30 mouse cellular contexts compared by ENCODE assay signal in genomic region chr5:62867003-62867402, GRCm38 (mm10). TPM values are rescaled to one million over a fixed set of nuclear protein-coding genes. Genes with fewer than 3 reads are reported as not detected.
DNase-seq lines count a peak whose midpoint lies in the region; ATAC-seq and TF ChIP-seq lines count a peak whose summit lies in the region.
"Had no signal": no experiment of that assay in that cellular context is flagged by ENCODE, and none has a peak within 500 bp of the region (broad histone marks: within the 10 kb centered on the region; RNA-seq: fewer than 3 reads in every experiment).

No protein-coding gene starts in this region.

- no peaks in the 10 kb centered on the region for H3K27me3 ChIP-seq in kidney, postnatal 0 days (ENCODE audit: insufficient read depth, low read length)
- no peaks in the 10 kb centered on the region for H3K27me3 ChIP-seq in kidney, adult 2 months (replicated peaks; ENCODE audit: control insufficient read depth, insufficient read depth, low read length)
- no peaks in the 10 kb centered on the region for H3K27me3 ChIP-seq in splenic B cell, adult 2 months (ENCODE audit: control insufficient read depth, insufficient read depth, low read length, poor library complexity, severe bottlenecking)
- H3K27me3 ChIP-seq: embryonic facial prominence, embryonic 12.5 days; forebrain, embryonic 12.5 days; forebrain, embryonic 15.5 days; heart, embryonic 12.5 days; heart, embryonic 15.5 days; hindbrain, embryonic 13.5 days had no signal

- ATAC-seq in kidney, postnatal 0 days (replicated peaks; ENCODE audit: low FRiP score, low read depth) = no peak
- ATAC-seq in activated CD4-positive, CD25-positive, alpha-beta regulatory T cell, adult 4 months = peak; percentile 63
- ATAC-seq: forebrain, embryonic 15.5 days; hindbrain, embryonic 16.5 days had no signal

- no peaks in the 10 kb centered on the region for H3K36me3 ChIP-seq in kidney, postnatal 0 days (ENCODE audit: insufficient read depth, low read length)
- no peaks in the 10 kb centered on the region for H3K36me3 ChIP-seq in kidney, adult 2 months (ENCODE audit: control insufficient read depth, insufficient read depth, low read length)
- H3K36me3 ChIP-seq in splenic B cell, adult 2 months (ENCODE audit: control insufficient read depth, insufficient read depth, low read length, poor library complexity, severe bottlenecking) = no peaks in the 10 kb centered on the region
- H3K36me3 ChIP-seq: embryonic facial prominence, embryonic 12.5 days; forebrain, embryonic 12.5 days; forebrain, embryonic 15.5 days; heart, embryonic 12.5 days; heart, embryonic 15.5 days; hindbrain, embryonic 10.5 days; hindbrain, embryonic 13.5 days had no signal

- H3K4me1 ChIP-seq in kidney, postnatal 0 days (replicated peaks; ENCODE audit: insufficient read depth, low read length) = no peaks in the 10 kb centered on the region
- H3K4me1 ChIP-seq in kidney, adult 2 months (ENCODE audit: control insufficient read depth, insufficient read depth, low read length) = no peaks in the 10 kb centered on the region
- H3K4me1 ChIP-seq: embryonic facial prominence, embryonic 12.5 days; forebrain, embryonic 12.5 days; forebrain, embryonic 15.5 days; heart, embryonic 12.5 days; heart, embryonic 15.5 days; hindbrain, embryonic 10.5 days; hindbrain, embryonic 13.5 days had no signal

- H3K27ac ChIP-seq in kidney, postnatal 0 days = no peak overlapping the region
- no peak overlapping the region for H3K27ac ChIP-seq in kidney, adult 2 months (ENCODE audit: insufficient read depth, low read depth, low read length)
- H3K27ac ChIP-seq: embryonic facial prominence, embryonic 12.5 days; forebrain, embryonic 12.5 days; forebrain, embryonic 15.5 days; heart, embryonic 15.5 days; hindbrain, embryonic 10.5 days; hindbrain, embryonic 13.5 days had no signal

- peak; percentile 2 for DNase-seq in kidney, postnatal 0 days (ENCODE audit: low spot score)
- no peak for DNase-seq in kidney, adult 2 months
- DNase-seq in CD4-positive, CD25-positive, alpha-beta regulatory T cell, adult 2 months (ENCODE audit: low read depth, low spot score) = peak; percentile 21
- peak; percentile 20 for DNase-seq in splenic B cell, adult 2 months (ENCODE audit: low read depth, low spot score)
- DNase-seq in layer of hippocampus, postnatal 10 days (ENCODE audit: low spot score in 2 of 2) = no peak
- DNase-seq in yolk sac, embryonic 10.5 days (ENCODE audit: low spot score) = no peak
- DNase-seq: adrenal gland, postnatal 10 days; adrenal gland, postnatal 36 days; B cell, adult 2 months; cerebellum, adult 18-20 months; cerebellum, adult 9-10 months; cerebellum, postnatal 14 days; gastrocnemius, postnatal 25 days; heart, adult 18-20 months; heart, postnatal 10 days; heart, postnatal 36 days had no signal

- H3K9me3 ChIP-seq in kidney, postnatal 0 days (replicated peaks; ENCODE audit: low read length) = no peaks in the 10 kb centered on the region
- H3K9me3 ChIP-seq: embryonic facial prominence, embryonic 12.5 days; forebrain, embryonic 12.5 days; forebrain, embryonic 15.5 days; heart, embryonic 15.5 days; hindbrain, embryonic 10.5 days; hindbrain, embryonic 13.5 days had no signal

- H3K9ac ChIP-seq in kidney, postnatal 0 days (ENCODE audit: low read depth, low read length) = no peak overlapping the region
- H3K9ac ChIP-seq: embryonic facial prominence, embryonic 12.5 days; forebrain, embryonic 12.5 days; forebrain, embryonic 15.5 days; heart, embryonic 12.5 days; heart, embryonic 15.5 days; hindbrain, embryonic 13.5 days had no signal

- no peak for TF ChIP-seq CTCF in kidney, postnatal 0 days (IDR thresholded peaks at IDR 0.05; ENCODE audit: low read depth)
- no peak for TF ChIP-seq CTCF in kidney, adult 2 months (conservative IDR thresholded peaks at IDR 0.05; ENCODE audit: insufficient read depth, insufficient read length, low read depth, low read length)

- H3K4me2 ChIP-seq in kidney, postnatal 0 days (ENCODE audit: low read length) = no peak overlapping the region
- H3K4me2 ChIP-seq: embryonic facial prominence, embryonic 12.5 days; forebrain, embryonic 12.5 days; forebrain, embryonic 15.5 days; heart, embryonic 12.5 days; heart, embryonic 15.5 days; hindbrain, embryonic 13.5 days had no signal

- no peak for TF ChIP-seq POLR2A in kidney, adult 2 months (IDR thresholded peaks at IDR 0.05; ENCODE audit: low read depth, low read length)

- H3K4me3 ChIP-seq in kidney, postnatal 0 days (replicated peaks; ENCODE audit: low read depth, low read length) = no peak overlapping the region
- no peak overlapping the region for H3K4me3 ChIP-seq in kidney, adult 2 months (ENCODE audit: insufficient read depth, low read depth, low read length)
- H3K4me3 ChIP-seq: embryonic facial prominence, embryonic 12.5 days; erythroblast, embryonic 14.5 days; forebrain, embryonic 12.5 days; forebrain, embryonic 15.5 days; heart, embryonic 12.5 days; heart, embryonic 15.5 days; hindbrain, embryonic 10.5 days; hindbrain, embryonic 13.5 days had no signal

RNA-seq across cellular contexts. Expression of gene Dthd1, which starts 53.4 kb away (rescaled TPM):
- polyA plus RNA-seq in kidney, postnatal 0 days (2015; fragmentation: Nextera tagmentation; extraction: Ambion mirVana) = not detected in 2 replicates
- not detected in 2 replicates for polyA plus RNA-seq in kidney, adult 2 months (2012; rRNA removed)
- not detected for polyA plus RNA-seq in activated CD4-positive, CD25-positive, alpha-beta regulatory T cell, adult 4 months (2017; shearing (Covaris generic))
- total RNA-seq in layer of hippocampus, postnatal 10 days (2021) = under 1 TPM; 0.27 to 0.34 TPM
- total RNA-seq: adrenal gland, adult 18-20 months; adrenal gland, postnatal 10 days; adrenal gland, postnatal 36 days; ES-E14; gastrocnemius, adult 8-10 months; gastrocnemius, postnatal 25 days; heart, postnatal 10 days; heart, postnatal 36 days had no signal
- polyA plus RNA-seq: embryonic facial prominence, embryonic 12.5 days; erythroblast, embryonic 14.5 days; forebrain, embryonic 12.5 days; forebrain, embryonic 15.5 days; gonadal fat pad, adult 2 months; heart, embryonic 15.5 days; hindbrain, embryonic 10.5 days; hindbrain, embryonic 13.5 days; hindbrain, embryonic 16.5 days had no signal

Comparison
In these comparisons a context has a peak if more than half of its experiments do, and no peak if none do; other contexts are left out.
1. DNase-seq: peak in kidney, postnatal 0 days (single experiment), CD4-positive, CD25-positive, alpha-beta regulatory T cell, adult 2 months (single experiment) and splenic B cell, adult 2 months (single experiment); none in kidney, adult 2 months (single experiment), layer of hippocampus, postnatal 10 days (0 of 2) and yolk sac, embryonic 10.5 days (single experiment).